Mouse (Mus musculus) bone marrow macrophage, adult 2 months (primary cell): ENCODE results near the gene Trnt1.

Source experiments
- CTCF ChIP-seq: IDR thresholded peaks from 2 replicates; pipeline ENCODE4 v1.5.1; 2012; ENCODE audit warnings: low read depth, mild to moderate bottlenecking, low read length, moderate library complexity
- POLR2A ChIP-seq: IDR thresholded peaks from 2 replicates; pipeline ENCODE4 v1.6.1; 2012; ENCODE audit warnings: mild to moderate bottlenecking, low read depth, low read length, borderline replicate concordance

DNA sequence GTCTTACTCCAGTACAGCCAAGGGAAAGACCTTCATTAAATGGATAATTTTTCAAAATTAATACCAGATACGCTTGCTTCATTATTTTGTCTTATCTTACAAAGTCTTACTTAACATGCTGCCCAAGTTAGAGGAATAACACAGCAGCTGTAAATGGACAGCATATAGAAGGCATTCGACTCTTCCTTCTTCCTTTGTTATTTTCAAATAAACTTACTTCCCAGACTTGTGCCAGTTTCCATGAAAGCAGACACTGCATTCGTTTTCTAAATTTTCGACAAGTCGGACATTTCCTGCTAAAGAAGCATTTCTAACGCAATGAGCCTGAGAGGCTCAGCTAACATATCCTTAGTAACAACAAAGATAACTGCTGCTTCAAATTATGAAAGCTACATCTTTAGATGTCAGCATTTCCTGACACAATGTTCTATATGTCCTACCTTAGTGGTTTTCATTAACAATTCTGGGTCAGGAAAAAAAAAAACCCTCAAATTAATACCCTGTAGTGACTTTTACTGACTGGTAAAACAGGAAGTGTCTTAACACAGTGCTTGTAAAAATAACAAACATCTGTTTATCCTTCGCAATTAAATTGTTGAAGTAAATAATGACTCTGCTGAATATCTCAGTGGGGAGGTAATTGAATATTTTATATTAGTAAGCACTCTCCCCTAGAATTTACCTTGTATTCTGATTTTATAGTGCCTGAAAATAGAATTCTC lies 23.1 kb upstream of the Trnt1 start:
- TF ChIP-seq CTCF (no peak), POLR2A (no peak)
